Mouse (Mus musculus) intestine, embryonic 15.5 days (tissue): ENCODE data around the gene Tmem63a. TPM values are rescaled to one million over a fixed set of nuclear protein-coding genes. Genes with fewer than 3 reads are reported as not detected.
"Not testable (repeated sequence)": the region's sequence is repeated elsewhere in the genome, so short reads cannot be mapped to it uniquely, and the experiment has no call there.

Experiments
- ATAC-seq: fragments of 200-750 bp; cut with Nextera tagmentation; 2 replicates; pipeline ENCODE4 v1.8.0; 2017; ENCODE audit warnings: moderate TSS enrichment, moderate library complexity
- H3K27ac ChIP-seq: fragments of 300-500 bp; sonication (generic); 2 replicates; pipeline ENCODE4 v1.5.1; 2015; ENCODE audit warnings: mild to moderate bottlenecking, inconsistent platforms
- H3K27me3 ChIP-seq: fragments of 300-500 bp; sonication (generic); replicated peaks from 2 replicates; pipeline ENCODE4 v1.6.1; 2015; ENCODE audit warnings: inconsistent platforms
- H3K36me3 ChIP-seq: fragments of 300-500 bp; sonication (generic); 2 replicates; pipeline ENCODE4 v1.6.1; 2015; ENCODE audit warnings: inconsistent platforms
- H3K4me1 ChIP-seq: fragments of 300-500 bp; sonication (generic); replicated peaks from 2 replicates; pipeline ENCODE4 v1.6.1; 2015; ENCODE audit warnings: inconsistent platforms
- H3K4me2 ChIP-seq: fragments of 300-500 bp; sonication (generic); replicated peaks from 2 replicates; pipeline ENCODE4 v1.6.1; 2015; ENCODE audit warnings: mild to moderate bottlenecking, inconsistent platforms
- H3K4me3 ChIP-seq: fragments of 300-500 bp; sonication (generic); replicated peaks from 2 replicates; pipeline ENCODE4 v1.5.1; 2015; ENCODE audit warnings: inconsistent platforms
- H3K9ac ChIP-seq: fragments of 300-500 bp; sonication (generic); 2 replicates; pipeline ENCODE4 v1.6.1; 2015; ENCODE audit warnings: inconsistent platforms
- H3K9me3 ChIP-seq: fragments of 300-500 bp; sonication (generic); 2 replicates; pipeline ENCODE4 v1.6.1; 2016; ENCODE audit warnings: inconsistent platforms
- whole genome bisulfite sequencing: fragments of 180-500 bp; shearing (Covaris S2); methylation state at CpG from one replicate; pipeline ENCODE4 v1.1.7; 2015; 5-methylcytosine and 5-hydroxymethylcytosine counted together
- polyA plus RNA-seq: library from polyadenylated mRNA; unstranded; fragments of >200 nt; fragmentation: Nextera tagmentation; extraction: Ambion mirVana; gene quantifications from 2 replicates; pipeline ENCODE4 v1.2.1, GENCODE M21; 2015

The Tmem63a gene
- polyA plus RNA-seq, 1 experiment from 2014 or later: 15.8 TPM

- no peaks in the 10 kb centered on the region for H3K4me1 ChIP-seq
- no peak overlapping the region for H3K4me3 ChIP-seq
- H3K36me3 ChIP-seq: no peaks in the 10 kb centered on the region
- H3K27ac ChIP-seq: no peak overlapping the region
- H3K27me3 ChIP-seq: peaks cover 25% of the 10 kb centered on the region
- H3K4me2 ChIP-seq: no peak overlapping the region
- H3K9ac ChIP-seq: no peak overlapping the region; the same call in 1 of the 2 replicates
- H3K9me3 ChIP-seq: no peaks in the 10 kb centered on the region
- WGBS: 38% methylated on average over 6 of the region's 6 CpGs
- ATAC-seq: no peak
These were observed 8.5 kb upstream of the Tmem63a start for GRCm38 (mm10) chr1:180933659-180934058.

DNA sequence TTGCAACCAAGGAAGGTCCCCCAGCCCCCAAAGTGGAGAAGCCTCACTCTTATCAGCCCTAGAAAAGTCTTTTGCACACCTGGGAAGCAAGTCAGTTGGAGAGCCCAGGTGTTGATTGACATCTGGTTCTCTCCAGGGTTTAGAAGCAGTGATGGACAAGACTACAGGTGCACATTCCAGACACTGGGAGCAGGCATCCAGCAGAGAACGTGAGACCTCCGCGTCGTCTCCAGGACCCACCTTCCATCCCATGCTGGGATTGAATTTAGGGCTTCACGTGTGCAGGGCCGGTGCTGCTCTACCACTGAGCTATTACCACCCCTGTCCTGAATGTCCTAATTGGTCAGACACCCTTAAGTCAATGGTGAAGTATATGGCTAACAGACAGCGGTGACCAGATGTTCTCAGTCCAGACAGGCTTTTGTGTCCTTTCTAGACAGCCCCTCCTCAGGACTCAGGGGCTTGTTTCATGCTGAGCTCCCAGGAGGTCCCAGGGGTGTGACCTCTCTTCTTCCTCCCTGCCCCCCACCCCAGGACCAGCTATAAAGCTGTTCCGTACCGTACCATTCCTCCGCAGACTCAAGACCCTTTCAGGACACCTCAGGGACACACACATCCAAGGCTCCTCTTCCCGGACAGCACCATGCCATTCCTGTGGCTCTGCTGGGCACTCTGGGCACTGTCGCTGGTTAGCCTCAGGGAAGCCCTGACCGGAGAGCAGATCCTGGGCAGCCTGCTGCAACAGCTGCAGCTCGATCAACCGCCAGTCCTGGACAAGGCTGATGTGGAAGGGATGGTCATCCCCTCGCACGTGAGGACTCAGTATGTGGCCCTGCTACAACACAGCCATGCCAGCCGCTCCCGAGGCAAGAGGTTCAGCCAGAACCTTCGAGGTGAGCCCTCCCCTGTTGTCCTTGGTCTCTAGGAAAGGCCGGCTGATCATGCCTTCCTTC is 7.4 kb upstream of the Tmem63a start, which contains the start of gene Lefty1:
Gene Lefty1, plus strand, starts transcription at position 556 of the 953 bp plus-strand sequence.
- no peaks in the 10 kb centered on the region for H3K4me1 ChIP-seq
- no peak within 1 kb of the TSS for H3K27ac ChIP-seq
- no peak within 1 kb of the TSS for H3K4me2 ChIP-seq
- H3K27me3 ChIP-seq: peaks cover 25% of the 10 kb centered on the region
- no peak within 1 kb of the TSS for H3K9ac ChIP-seq
- H3K9me3 ChIP-seq: no peaks in the 10 kb centered on the region
- H3K4me3 ChIP-seq: no peak within 1 kb of the TSS
- ATAC-seq: no peak
- no peaks in the 10 kb centered on the region for H3K36me3 ChIP-seq
- WGBS: 29% methylated on average over 21 of the region's 21 CpGs

GRCm38 (mm10) chr1:180936610-180937398 is 5.3 kb upstream of the Tmem63a start:
- peak overlapping the region; percentile 34; the same call in 1 of the 2 replicates for H3K9ac ChIP-seq
- peaks cover 25% of the 10 kb centered on the region for H3K27me3 ChIP-seq
- WGBS: 5% methylated on average over 39 of the region's 41 CpGs
- H3K9me3 ChIP-seq, H3K27ac ChIP-seq, H3K36me3 ChIP-seq: not testable (repeated sequence)
- ATAC-seq: peak; percentile 92
- peaks cover 11% of the 10 kb centered on the region for H3K4me1 ChIP-seq
- H3K4me3 ChIP-seq: peak overlapping the region; percentile 29
- H3K4me2 ChIP-seq: peak overlapping the region; percentile 72

- not testable (repeated sequence) for H3K9me3 ChIP-seq, H3K4me3 ChIP-seq, H3K9ac ChIP-seq, H3K36me3 ChIP-seq, H3K27ac ChIP-seq, ATAC-seq, H3K4me2 ChIP-seq
- Histone ChIP-seq H3K4me1 (peaks cover 13% of the 10 kb centered on the region), H3K27me3 (peaks cover 25% of the 10 kb centered on the region)
- WGBS: 57% methylated on average over 13 of the region's 13 CpGs
These were observed 4.5 kb upstream of the Tmem63a start for GRCm38 (mm10) chr1:180937631-180938030.

- H3K27me3 ChIP-seq: peaks cover 19% of the 10 kb centered on the region
These were observed 3.4 kb upstream of the Tmem63a start for GRCm38 (mm10) chr1:180938781-180939180.

GRCm38 (mm10) chr1:180940776-180941460 is 1.2 kb upstream of the Tmem63a start:
- H3K27ac ChIP-seq: no peak overlapping the region
- H3K4me3 ChIP-seq: peak overlapping the region; percentile 89; the same call in 1 of the 2 replicates
- peaks cover 2% of the 10 kb centered on the region; the same call in 1 of the 2 replicates for H3K27me3 ChIP-seq
- no peak for ATAC-seq
- H3K4me2 ChIP-seq: peak overlapping the region; percentile 89
- no peaks in the 10 kb centered on the region for H3K9me3 ChIP-seq
- 84% methylated on average over 7 of the region's 7 CpGs for WGBS
- H3K4me1 ChIP-seq: peaks cover 40% of the 10 kb centered on the region
- no peak overlapping the region for H3K9ac ChIP-seq
- H3K36me3 ChIP-seq: no peaks in the 10 kb centered on the region

More at GRCm38 (mm10) chr1:180938781-180939180, 3.4 kb upstream of the Tmem63a start:
- H3K9ac ChIP-seq, H3K27ac ChIP-seq, H3K9me3 ChIP-seq, H3K4me2 ChIP-seq, H3K4me3 ChIP-seq, ATAC-seq, H3K36me3 ChIP-seq: not testable (repeated sequence)
- H3K4me1 ChIP-seq: peaks cover 22% of the 10 kb centered on the region
- 81% methylated on average over 2 of the region's 2 CpGs for WGBS

DNA sequence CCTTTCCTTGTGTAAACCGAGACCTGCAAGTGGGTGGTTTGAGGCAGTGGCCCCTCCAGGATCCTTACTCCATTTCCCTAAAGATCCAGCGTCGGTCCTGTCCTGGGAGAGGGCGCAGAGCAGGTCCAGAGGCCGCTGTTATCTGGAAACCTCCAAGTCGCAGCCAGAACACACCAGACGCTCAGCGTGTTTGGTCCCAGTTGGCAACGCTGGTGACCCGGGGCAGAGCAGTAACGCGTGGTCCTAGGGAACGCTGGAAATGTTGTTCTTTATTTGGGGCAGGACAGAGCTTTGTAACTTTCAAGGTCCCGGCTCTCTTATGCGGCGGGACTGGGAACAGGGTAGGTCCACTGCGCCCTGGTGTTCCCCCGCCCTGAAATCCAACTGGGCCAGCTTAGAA is 418 bp upstream of the Tmem63a start:
- WGBS: 4% methylated on average over 18 of the region's 18 CpGs

GRCm38 (mm10) chr1:180943032-180943644 is 994 bp downstream of the Tmem63a start:
- Histone ChIP-seq H3K9ac (peak overlapping the region; percentile 85), H3K36me3 (0 out of 2 replicates have a peak, but pooled peaks cover 3% of the 10 kb centered on the region), H3K4me2 (peak overlapping the region; percentile 89), H3K27me3 (no peaks in the 10 kb centered on the region), H3K4me1 (peaks cover 45% of the 10 kb centered on the region), H3K9me3 (no peaks in the 10 kb centered on the region), H3K27ac (peak overlapping the region; percentile 93), H3K4me3 (peak overlapping the region; percentile 89)
- WGBS: 55% methylated on average over 11 of the region's 11 CpGs
- no peak for ATAC-seq

More for the DNA sequence above, 418 bp upstream of the Tmem63a start:
- no peaks in the 10 kb centered on the region for H3K27me3 ChIP-seq
- peak; percentile 25 for ATAC-seq
- H3K9me3 ChIP-seq: no peaks in the 10 kb centered on the region
- peak overlapping the region; percentile 89 for H3K4me2 ChIP-seq
- peak overlapping the region; percentile 93 for H3K27ac ChIP-seq
- 0 out of 2 replicates have a peak, but pooled peaks cover under 1% of the 10 kb centered on the region for H3K36me3 ChIP-seq
- H3K4me3 ChIP-seq: peak overlapping the region; percentile 89
- H3K9ac ChIP-seq: peak overlapping the region; percentile 85
- peaks cover 45% of the 10 kb centered on the region for H3K4me1 ChIP-seq

GRCm38 (mm10) chr1:180943896-180944295 is 1.8 kb downstream of the Tmem63a start:
- Histone ChIP-seq H3K9ac (peak overlapping the region; percentile 14; the same call in 1 of the 2 replicates), H3K27ac (peak overlapping the region; percentile 72; the same call in 1 of the 2 replicates), H3K36me3 (0 out of 2 replicates have a peak, but pooled peaks cover 3% of the 10 kb centered on the region), H3K4me1 (peaks cover 45% of the 10 kb centered on the region), H3K4me2 (peak overlapping the region; percentile 89), H3K4me3 (no peak overlapping the region), H3K9me3 (no peaks in the 10 kb centered on the region), H3K27me3 (no peaks in the 10 kb centered on the region)
- no peak for ATAC-seq
- WGBS: 54% methylated on average over 1 of the region's 1 CpGs

- Histone ChIP-seq H3K9ac (no peak overlapping the region), H3K27me3 (no peaks in the 10 kb centered on the region), H3K4me2 (peak overlapping the region; percentile 56; the same call in 1 of the 2 replicates), H3K27ac (peak overlapping the region; percentile 72), H3K4me3 (no peak overlapping the region), H3K9me3 (no peaks in the 10 kb centered on the region), H3K36me3 (0 out of 2 replicates have a peak, but pooled peaks cover 3% of the 10 kb centered on the region), H3K4me1 (peaks cover 47% of the 10 kb centered on the region)
- WGBS: 76% methylated on average over 4 of the region's 4 CpGs
- no peak for ATAC-seq
These were observed 2.4 kb downstream of the Tmem63a start for GRCm38 (mm10) chr1:180944553-180944952.
